Mouse (Mus musculus) C2C12 (cell line): ENCODE data around the gene Efnb3. TPM values are rescaled to one million over a fixed set of nuclear protein-coding genes. Genes with fewer than 3 reads are reported as not detected.

Source experiments
- H3K27me3 ChIP-seq: one replicate; pipeline ENCODE4 v1.6.1; 2011; ENCODE audit not compliant: control insufficient read depth, insufficient read depth, insufficient read length
- H3K36me3 ChIP-seq: one replicate; pipeline ENCODE4 v1.6.1; 2011; ENCODE audit not compliant: control insufficient read depth, insufficient read depth
- H3K4me3 ChIP-seq: one replicate; pipeline ENCODE4 v1.5.1; 2011; ENCODE audit warnings: mild to moderate bottlenecking, control low read depth; ENCODE audit not compliant: poor library complexity, insufficient read depth, severe bottlenecking
- H3K79me2 ChIP-seq: one replicate; pipeline ENCODE4 v1.6.1; 2011; ENCODE audit not compliant: control insufficient read depth, insufficient read depth
- H3K79me3 ChIP-seq: one replicate; pipeline ENCODE4 v1.6.1; 2011; ENCODE audit warnings: low read depth, control low read depth
- H3ac ChIP-seq: one replicate; pipeline ENCODE3; 2011; ENCODE audit warnings: low read depth; ENCODE audit not compliant: control insufficient read depth, insufficient read length
- CEBPB ChIP-seq: IDR thresholded peaks from one replicate; pipeline ENCODE4 v1.6.1; 2011; ENCODE audit warnings: low read depth, mild to moderate bottlenecking, control low read depth, moderate library complexity
- CTCF ChIP-seq: IDR thresholded peaks from one replicate; pipeline ENCODE4 v1.5.1; 2011; ENCODE audit not compliant: control insufficient read depth, insufficient read depth, insufficient read length
- FOSL1 ChIP-seq: IDR thresholded peaks from one replicate; pipeline ENCODE4 v1.8.0; 2011; ENCODE audit warnings: mild to moderate bottlenecking, low read length; ENCODE audit not compliant: poor library complexity, insufficient read depth, severe bottlenecking
- MAX ChIP-seq: IDR thresholded peaks from one replicate; pipeline ENCODE4 v1.6.1; 2011; ENCODE audit warnings: mild to moderate bottlenecking, control low read depth
- MYOD1 ChIP-seq: IDR thresholded peaks from one replicate; pipeline ENCODE4 v1.6.1; 2011; ENCODE audit warnings: low read depth; ENCODE audit not compliant: control insufficient read depth, insufficient read length
- MYOG ChIP-seq: IDR thresholded peaks from one replicate; pipeline ENCODE4 v1.6.1; 2011; ENCODE audit not compliant: control insufficient read depth, insufficient read length; ENCODE audit errors: extremely low read depth
- USF1 ChIP-seq: IDR thresholded peaks from one replicate; pipeline ENCODE4 v1.6.1; 2011; ENCODE audit warnings: low read depth, mild to moderate bottlenecking, control low read depth, moderate library complexity
- polyA plus RNA-seq: library from polyadenylated mRNA; unstranded; fragments of >200 nt; fragmentation: generic; extraction: Trizol; gene quantifications from one replicate; pipeline ENCODE4 v1.2.1, GENCODE M21; 2012; ENCODE audit warnings: missing spikeins

Gene Efnb3
- polyA plus RNA-seq, 1 experiment, result 0.61 TPM

DNA sequence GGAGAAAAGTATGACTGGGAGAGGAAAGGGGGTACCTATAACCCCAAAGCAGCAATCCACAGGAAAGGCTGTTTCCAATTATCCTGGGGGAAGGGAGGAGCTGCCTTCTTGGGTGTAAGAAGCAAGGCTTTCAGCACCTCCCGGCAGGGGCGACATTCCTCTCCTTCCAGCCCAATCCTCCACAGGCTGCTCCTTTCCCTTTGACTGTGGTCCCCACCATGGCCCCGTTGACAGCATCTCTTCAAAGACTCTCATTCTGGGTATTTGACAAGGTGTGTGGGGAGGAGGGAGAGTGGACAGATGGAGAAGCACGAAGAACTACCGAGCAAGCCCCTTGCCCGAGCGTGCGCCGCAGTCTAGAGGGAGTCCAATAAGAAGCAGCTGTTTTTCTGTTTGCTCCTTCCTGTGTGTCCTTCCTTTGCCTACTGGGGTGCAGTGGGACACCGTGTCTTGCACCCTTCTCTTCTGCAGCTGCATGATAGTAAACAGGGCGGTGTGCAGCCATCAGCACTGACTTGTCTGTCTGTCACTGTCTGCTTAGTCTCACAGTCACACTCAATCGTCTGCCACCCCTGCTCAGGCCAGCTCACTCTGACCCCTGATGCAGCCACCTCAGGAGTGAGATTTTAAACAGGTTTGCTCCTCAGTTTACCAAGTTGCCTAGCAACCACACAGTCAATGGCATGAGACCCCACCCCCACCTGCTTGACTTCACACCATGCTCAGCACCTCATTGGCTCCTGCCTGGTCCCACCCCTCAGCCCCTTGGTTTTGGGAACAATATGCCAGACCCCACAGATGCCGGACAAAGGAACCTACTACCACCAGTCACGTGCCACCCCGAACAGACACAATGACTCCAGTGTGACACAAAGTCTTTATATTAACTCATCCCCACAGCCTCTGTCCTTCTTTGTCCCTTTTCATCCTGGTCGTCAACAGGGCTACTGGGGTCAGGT is 1.2 kb upstream of the Efnb3 start:
- Histone ChIP-seq H3K27me3 (no peaks in the 10 kb centered on the region), H3K79me3 (peaks cover 2% of the 10 kb centered on the region), H3K79me2 (no peaks in the 10 kb centered on the region), H3K36me3 (peaks cover 36% of the 10 kb centered on the region), H3ac (no peak overlapping the region), H3K4me3 (no peak overlapping the region)
- TF ChIP-seq USF1 (no peak), MYOD1 (no peak), MYOG (no peak), MAX (no peak), CTCF (no peak), CEBPB (no peak)

DNA sequence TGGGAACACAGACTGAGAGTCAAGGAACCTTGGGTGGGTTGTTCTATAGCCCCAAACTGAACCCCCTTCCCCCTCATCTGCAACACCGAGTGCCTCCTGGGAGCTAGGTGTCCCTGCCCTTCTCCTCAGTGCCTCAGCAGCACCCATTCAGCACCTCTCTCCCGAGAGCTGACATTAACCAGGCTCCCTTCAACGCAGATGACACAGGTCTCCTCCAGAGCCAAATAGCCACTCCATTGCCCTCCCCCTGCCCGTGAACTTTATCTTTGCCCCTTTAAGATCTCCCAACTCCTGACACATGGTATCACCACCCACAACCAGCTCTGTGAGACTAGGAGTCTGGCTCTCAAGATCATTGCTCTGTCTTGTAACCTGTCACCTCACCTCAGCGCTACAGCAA is 822 bp downstream of the Efnb3 start:
- H3K79me2 ChIP-seq, result no peaks in the 10 kb centered on the region
- TF ChIP-seq USF1 (no peak), MAX (no peak), FOSL1 (no peak)
- peaks cover 23% of the 10 kb centered on the region for H3K36me3 ChIP-seq

DNA sequence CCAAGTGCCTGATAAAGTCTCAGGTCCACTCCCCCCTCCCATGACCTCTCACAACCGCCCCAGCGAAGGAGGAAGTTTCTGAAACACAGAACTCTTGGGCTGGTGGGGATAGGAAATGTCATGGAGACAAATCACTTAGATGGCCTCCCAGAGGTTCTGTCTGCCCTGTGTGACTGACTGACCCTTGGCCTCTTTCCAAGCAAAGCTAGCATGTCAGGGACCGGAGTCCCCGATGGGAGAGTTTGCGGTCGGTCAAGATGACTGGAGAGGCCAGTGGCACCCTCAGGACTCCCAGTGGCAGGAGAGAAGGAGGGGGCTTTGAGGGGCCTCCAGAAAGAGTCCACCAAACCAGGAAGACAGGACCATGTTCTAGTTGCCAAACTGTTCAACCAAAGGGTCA is 1.2 kb downstream of the Efnb3 start:
- Histone ChIP-seq H3ac (no peak overlapping the region), H3K4me3 (no peak overlapping the region), H3K27me3 (no peaks in the 10 kb centered on the region), H3K79me2 (no peaks in the 10 kb centered on the region), H3K79me3 (no peaks in the 10 kb centered on the region), H3K36me3 (peaks cover 20% of the 10 kb centered on the region)
- TF ChIP-seq MAX (no peak), MYOG (no peak), MYOD1 (no peak), CTCF (no peak), CEBPB (no peak), FOSL1 (no peak), USF1 (no peak)

More for the DNA sequence above, 822 bp downstream of the Efnb3 start:
- H3K4me3 ChIP-seq, result no peak overlapping the region
- H3K79me3 ChIP-seq, result no peaks in the 10 kb centered on the region
- H3ac ChIP-seq, result no peak overlapping the region
- H3K27me3 ChIP-seq, result no peaks in the 10 kb centered on the region

DNA sequence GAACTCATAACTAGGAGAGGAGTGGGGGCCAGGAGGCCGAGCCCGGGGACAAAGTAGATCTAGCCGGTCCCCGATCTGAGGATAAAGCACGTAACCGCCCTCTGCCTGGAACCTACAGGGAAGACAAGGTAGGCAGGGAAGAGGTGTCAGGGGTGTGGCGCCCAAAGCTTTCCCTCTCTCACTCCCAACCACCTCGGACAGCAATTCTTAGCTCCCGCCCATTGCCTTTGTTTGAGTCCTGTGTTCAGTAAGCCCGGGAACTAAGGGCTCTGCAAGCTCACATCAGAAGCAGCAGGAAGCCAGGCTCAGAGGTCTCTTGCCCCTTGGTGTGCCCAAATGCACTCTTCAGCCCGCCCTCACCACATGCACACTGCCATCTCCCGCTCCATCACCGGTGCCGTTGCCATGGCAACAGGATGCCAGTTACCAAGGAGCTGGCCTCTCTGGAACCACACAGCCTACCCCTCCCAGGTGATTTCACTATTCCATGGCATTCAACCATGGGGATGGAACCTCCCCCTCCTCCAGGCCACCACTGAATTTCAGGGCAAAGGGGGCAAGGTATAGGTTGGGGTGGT is 2.5 kb downstream of the Efnb3 start:
- H3K27me3 ChIP-seq, result no peaks in the 10 kb centered on the region
- no peaks in the 10 kb centered on the region for H3K79me2 ChIP-seq
- H3K79me3 ChIP-seq, result no peaks in the 10 kb centered on the region
- no peak overlapping the region for H3ac ChIP-seq
- H3K4me3 ChIP-seq, result no peak overlapping the region
- peaks cover 12% of the 10 kb centered on the region for H3K36me3 ChIP-seq
- TF ChIP-seq CEBPB (no peak), USF1 (no peak), CTCF (no peak), MYOG (no peak), MYOD1 (no peak), MAX (no peak), FOSL1 (no peak)

DNA sequence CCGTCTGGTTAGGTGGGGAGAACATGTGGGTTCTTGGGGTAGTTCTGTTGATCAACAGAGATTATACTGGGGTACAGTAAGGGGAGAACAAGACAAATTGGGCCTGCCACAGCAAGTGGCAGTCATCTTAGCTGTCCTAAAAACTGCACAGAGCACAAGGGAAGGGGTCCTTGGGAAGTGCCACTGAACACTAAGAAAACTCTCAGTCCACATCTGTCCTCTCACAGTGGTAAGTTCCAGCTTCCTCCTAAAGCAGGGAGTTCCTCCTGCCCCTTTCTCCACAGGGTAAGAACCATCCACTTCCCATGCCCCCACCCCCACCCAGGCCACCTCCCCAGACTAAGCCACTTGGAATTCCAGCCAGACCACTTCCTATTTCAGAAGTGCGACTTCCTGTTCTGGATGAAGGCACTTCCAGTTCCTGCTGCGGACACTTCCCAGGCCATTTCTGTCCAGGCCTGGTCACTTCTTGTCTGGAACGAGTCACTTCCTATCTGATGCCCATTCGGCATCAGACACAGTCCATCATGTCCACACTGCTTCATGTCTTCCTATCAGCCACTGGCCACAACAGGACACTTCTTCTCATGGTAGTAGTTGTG is 5.4 kb downstream of the Efnb3 start:
- no peak overlapping the region for H3ac ChIP-seq
- H3K27me3 ChIP-seq, result no peaks in the 10 kb centered on the region
- H3K4me3 ChIP-seq, result no peak overlapping the region
- TF ChIP-seq CEBPB (no peak), MAX (no peak), USF1 (no peak), MYOG (no peak), MYOD1 (no peak), CTCF (no peak), FOSL1 (no peak)
- no peaks in the 10 kb centered on the region for H3K79me3 ChIP-seq
- no peaks in the 10 kb centered on the region for H3K79me2 ChIP-seq
- H3K36me3 ChIP-seq, result no peaks in the 10 kb centered on the region
